Mouse (Mus musculus): Measurements from ENCODE around the gene Lamb3.
A peak's percentile ranks its signal among the peaks of the same experiment; 100 is the strongest.

GRCm38 (mm10) chr1:193315705-193316357, 108.3 kb downstream of the Lamb3 start:
- TF ChIP-seq CTCF (IDR thresholded peaks at IDR 0.05; ENCODE audit: insufficient read depth, low read length) (no peak), POLR2A (IDR thresholded peaks at IDR 0.05; ENCODE audit: borderline replicate concordance, extremely low read depth, low read depth, low read length) (peak; percentile 29; the same call in 1 of the 2 replicates)

Data from lung, adult 2 months (tissue).